Mouse (Mus musculus) olfactory bulb, adult 2 months (tissue): ENCODE measurements around the gene Arid5b.

Experiments
- CTCF ChIP-seq: fragments of 200-500 bp; IDR thresholded peaks from 2 replicates; pipeline ENCODE4 v1.5.1; 2012; ENCODE audit warnings: low read depth, mild to moderate bottlenecking, low read length, moderate library complexity; ENCODE audit not compliant: insufficient read depth
- POLR2A ChIP-seq: fragments of 200-500 bp; IDR thresholded peaks from 2 replicates; pipeline ENCODE4 v1.6.1; 2012; ENCODE audit warnings: mild to moderate bottlenecking, low read depth, low read length, moderate library complexity; ENCODE audit not compliant: insufficient read depth

GRCm38 (mm10) chr10:68167118-68167517 lies 111.4 kb downstream of the Arid5b start:
- TF ChIP-seq CTCF: no peak
- TF ChIP-seq POLR2A: no peak
